Mouse (Mus musculus): ENCODE data around the gene Nagk. TPM values are rescaled to one million over a fixed set of nuclear protein-coding genes. Genes with fewer than 3 reads are reported as not detected.
"Not testable (repeated sequence)": the region's sequence is repeated elsewhere in the genome, so short reads cannot be mapped to it uniquely, and the experiment has no call there.

Nagk gene
- 10 to 100 TPM; 24.2 to 42.4 (median 38.8) TPM for polyA plus RNA-seq (2017; shearing (Covaris generic))

- ATAC-seq: peak; percentile 92
These were observed at the start of gene Nagk for GRCm38 (mm10) chr6:83794760-83795296. Nagk (plus strand) TSS chr6:83794982.

- ATAC-seq: no peak
These were observed 49.3 kb upstream of the Nagk start for GRCm38 (mm10) chr6:83745466-83745865.

GRCm38 (mm10) chr6:83749286-83749685 is 45.5 kb upstream of the Nagk start:
- no peak for ATAC-seq

- no peak for ATAC-seq
These were observed 44.6 kb upstream of the Nagk start for GRCm38 (mm10) chr6:83750171-83750684.

- ATAC-seq: no peak
These were observed 38.7 kb upstream of the Nagk start for GRCm38 (mm10) chr6:83756051-83756450.

- no peak for ATAC-seq
These were observed 32.4 kb upstream of the Nagk start, which contains the start of gene Ankrd53 for GRCm38 (mm10) chr6:83762344-83762743. Ankrd53 (plus strand) TSS chr6:83762644.

- ATAC-seq: peak; percentile 53
These were observed 31.8 kb upstream of the Nagk start for GRCm38 (mm10) chr6:83762880-83763431.

- no peak for ATAC-seq
These were observed 27.8 kb upstream of the Nagk start for GRCm38 (mm10) chr6:83766982-83767381.

GRCm38 (mm10) chr6:83768485-83768884 is 26.3 kb upstream of the Nagk start:
- no peak for ATAC-seq

GRCm38 (mm10) chr6:83774126-83774525 is 20.7 kb upstream of the Nagk start:
- ATAC-seq: no peak

GRCm38 (mm10) chr6:83774781-83775563 is 19.8 kb upstream of the Nagk start:
- peak; percentile 33 for ATAC-seq

- peak; percentile 86 for ATAC-seq
These were observed 19.0 kb upstream of the Nagk start, which contains the start of gene Tex261 for GRCm38 (mm10) chr6:83775638-83776293. Tex261 (minus strand) TSS chr6:83775813.

- ATAC-seq: no peak
These were observed 16.5 kb upstream of the Nagk start for GRCm38 (mm10) chr6:83778306-83778705.

- no peak for ATAC-seq
These were observed 15.8 kb upstream of the Nagk start for GRCm38 (mm10) chr6:83779026-83779425.

GRCm38 (mm10) chr6:83786426-83786825 is 8.4 kb upstream of the Nagk start:
- ATAC-seq: no peak

- no peak for ATAC-seq
These were observed 6.2 kb upstream of the Nagk start for GRCm38 (mm10) chr6:83788554-83788953.

- ATAC-seq: not testable (repeated sequence)
These were observed 4.2 kb upstream of the Nagk start for GRCm38 (mm10) chr6:83790533-83790932.

GRCm38 (mm10) chr6:83791251-83791890 is 3.4 kb upstream of the Nagk start:
- no peak for ATAC-seq

GRCm38 (mm10) chr6:83795492-83795900 is 714 bp downstream of the Nagk start:
- ATAC-seq: no peak

GRCm38 (mm10) chr6:83796686-83797085 is 1.9 kb downstream of the Nagk start:
- no peak for ATAC-seq

- ATAC-seq: no peak
These were observed 7.3 kb downstream of the Nagk start for GRCm38 (mm10) chr6:83802033-83802432.

GRCm38 (mm10) chr6:83802846-83803245 is 8.1 kb downstream of the Nagk start:
- no peak for ATAC-seq

GRCm38 (mm10) chr6:83815801-83816200 is 21.0 kb downstream of the Nagk start:
- ATAC-seq: no peak
